Mouse (Mus musculus): ENCODE measurements at regions not wholly inside any gene's neighbourhood (a gene's known extent, or its start where the extent isn't known, plus 50 kb on each side); places are given as distances from the start of the nearest gene placed in this dataset.

DNA sequence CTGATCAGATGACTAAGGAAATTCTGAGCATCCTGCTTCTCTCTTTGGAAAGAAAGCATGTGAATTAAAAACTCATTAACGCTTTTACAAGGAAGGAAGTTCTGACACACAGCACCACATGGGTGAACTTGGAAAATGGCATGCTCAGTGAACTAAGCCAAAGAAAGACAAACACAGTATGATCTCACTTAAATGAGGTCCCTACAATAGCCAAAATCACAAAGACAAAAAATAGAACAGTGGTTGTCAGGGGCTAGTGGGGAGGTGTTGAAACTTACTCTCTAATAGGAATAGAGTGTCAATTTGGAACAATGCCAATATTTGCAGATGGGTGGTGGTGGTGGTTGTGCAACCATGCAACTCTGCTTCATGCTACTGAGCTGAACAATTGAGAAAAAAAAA is 172.7 kb upstream of the Prkcq start:
- peak in 1 of 2 experiments; percentile 25 for DNase-seq

DNA sequence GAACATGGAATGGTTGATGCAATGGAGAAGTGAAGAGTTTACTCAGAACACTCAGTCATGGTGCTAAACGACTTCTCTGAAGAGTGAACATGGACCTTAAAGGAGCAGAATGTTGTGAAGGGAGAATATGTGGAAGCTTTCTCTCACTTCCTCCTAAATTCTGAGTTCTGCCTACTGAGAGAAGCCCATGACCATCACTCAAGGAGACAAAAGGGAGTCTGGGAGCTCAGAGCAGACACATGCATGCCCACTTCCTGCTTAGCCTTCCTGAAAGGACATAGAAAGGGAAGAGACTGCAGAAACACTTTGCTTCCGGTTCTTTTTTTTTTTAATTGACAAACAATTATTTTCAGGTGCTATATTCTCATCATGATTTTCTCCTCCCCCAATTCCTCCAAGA is 166.1 kb upstream of the Prkcq start:
- no peak for DNase-seq

DNA sequence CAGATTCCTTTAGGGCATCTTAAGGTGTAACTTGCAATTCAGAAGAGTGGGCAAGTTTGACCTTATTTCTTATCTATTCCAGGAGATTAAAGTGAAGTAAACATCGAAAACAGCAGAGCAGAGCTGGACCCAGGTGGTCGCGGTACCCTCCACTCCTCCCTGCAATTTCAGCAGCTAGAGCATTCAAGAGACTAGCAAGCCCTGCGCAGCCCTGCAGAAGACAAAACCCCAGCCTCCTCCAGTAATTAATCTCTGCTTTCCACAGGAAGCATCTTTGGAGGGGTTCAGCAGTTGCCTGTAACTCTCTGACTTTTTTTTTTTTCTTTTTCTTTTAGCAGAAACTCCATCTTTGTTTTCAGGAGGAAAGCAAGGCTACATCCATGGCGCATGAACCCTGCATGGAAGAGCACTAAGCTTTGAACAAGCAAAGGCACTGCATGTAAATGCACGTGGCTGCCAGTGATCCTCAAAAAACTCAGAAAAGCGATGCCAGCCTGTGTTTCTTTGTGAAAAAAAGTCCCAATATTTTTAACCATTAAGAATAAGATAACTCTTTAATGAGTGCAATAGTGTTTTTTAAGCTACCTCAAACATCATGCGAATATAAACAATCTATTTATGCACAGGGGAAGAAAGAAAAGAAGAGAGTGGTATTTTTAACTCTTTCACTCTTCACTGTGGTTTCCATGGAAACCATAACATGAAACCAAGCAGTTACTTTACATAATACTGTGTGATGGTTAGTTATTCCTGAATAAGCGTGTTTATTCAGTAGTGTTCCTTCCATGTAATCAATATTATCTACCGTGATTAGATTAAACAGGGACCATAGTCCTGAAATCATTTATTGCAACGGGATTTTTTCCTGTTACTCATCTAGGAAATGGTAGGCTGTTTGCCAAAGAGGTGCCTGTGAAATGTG is 160.6 kb upstream of the Prkcq start:
- no peak for DNase-seq

DNA sequence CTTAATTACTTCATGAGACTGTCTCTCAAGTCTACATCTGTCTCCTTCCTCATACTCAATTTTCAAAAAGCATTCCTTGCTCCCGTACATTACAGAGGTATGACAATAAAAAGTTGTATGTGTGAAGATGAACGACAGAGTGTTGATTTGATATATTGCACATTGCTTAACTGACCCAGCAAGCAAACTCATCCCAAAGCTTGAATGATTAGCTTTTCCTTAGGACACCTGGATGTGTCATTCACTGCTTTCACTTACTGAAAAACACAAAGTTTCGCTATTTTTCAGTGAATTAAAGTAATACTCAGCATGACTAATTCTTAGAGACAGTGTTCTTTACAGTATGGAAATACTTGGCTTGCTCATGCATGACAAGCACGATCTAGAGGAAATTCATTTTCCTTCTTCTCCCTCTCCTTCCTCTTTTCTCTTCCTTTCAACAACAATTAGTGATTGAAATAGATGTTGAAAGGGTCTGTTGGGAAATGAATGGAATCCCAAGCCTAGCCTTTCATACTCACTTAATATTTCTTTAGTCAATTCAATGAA is 159.5 kb upstream of the Prkcq start:
- DNase-seq = no peak

DNA sequence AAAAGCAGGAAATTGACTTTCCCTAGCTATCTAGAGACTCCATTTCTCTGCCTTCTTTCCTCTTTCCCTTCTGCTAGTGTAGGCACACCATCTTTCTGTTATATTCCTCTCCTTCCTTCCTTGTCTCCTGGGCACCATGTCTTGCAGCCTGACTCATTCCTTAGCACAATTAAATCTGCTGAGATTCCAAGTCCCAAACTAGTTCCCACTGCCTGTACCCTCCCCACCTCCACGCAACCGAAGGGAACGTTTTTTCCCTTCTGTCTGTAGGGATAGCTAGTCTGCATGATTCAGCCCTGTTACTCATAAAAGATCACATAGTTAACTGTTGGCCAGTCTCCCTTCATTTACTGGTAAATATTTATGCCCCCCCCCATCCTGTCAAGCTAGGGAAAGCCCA is 158.8 kb upstream of the Prkcq start:
- no peak for DNase-seq

DNA sequence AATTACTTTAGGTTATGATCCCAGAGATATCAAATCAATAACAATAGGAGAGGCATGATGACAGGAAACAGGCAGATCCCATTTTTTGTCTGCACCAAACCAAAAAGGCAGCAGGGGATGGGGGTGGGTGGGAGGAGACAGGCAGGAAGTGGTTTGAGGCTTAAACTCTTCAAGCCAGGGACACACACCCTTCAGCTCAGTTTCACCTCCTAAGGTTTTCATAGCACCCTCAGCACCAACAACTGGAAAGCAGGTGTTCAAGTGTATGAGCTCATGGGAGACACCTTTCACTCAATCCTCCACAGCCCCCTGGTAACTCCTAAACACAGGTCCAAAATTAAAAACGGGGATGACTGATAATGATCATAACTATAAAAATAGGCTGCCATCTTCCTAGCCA is 155.5 kb upstream of the Prkcq start:
- DNase-seq = no peak

DNA sequence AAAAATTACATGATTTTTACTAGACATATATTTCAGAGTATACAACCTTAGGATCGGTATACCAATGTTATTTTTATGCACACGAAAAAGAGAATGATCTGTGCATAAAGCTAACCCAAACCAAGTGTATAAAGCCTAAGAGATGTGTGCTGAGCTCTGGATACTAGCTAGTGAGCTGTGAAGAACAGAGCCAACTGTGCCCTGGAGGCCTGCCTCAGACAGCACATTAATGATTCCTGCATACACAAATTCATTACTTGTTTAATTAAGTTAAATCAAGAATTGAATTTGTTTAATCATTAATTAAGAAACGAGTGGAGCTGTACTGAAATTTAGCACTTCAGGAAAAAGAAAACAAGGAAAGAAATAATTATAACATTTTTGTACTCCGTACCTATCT is 139.0 kb upstream of the Prkcq start:
- no peak for DNase-seq

DNA sequence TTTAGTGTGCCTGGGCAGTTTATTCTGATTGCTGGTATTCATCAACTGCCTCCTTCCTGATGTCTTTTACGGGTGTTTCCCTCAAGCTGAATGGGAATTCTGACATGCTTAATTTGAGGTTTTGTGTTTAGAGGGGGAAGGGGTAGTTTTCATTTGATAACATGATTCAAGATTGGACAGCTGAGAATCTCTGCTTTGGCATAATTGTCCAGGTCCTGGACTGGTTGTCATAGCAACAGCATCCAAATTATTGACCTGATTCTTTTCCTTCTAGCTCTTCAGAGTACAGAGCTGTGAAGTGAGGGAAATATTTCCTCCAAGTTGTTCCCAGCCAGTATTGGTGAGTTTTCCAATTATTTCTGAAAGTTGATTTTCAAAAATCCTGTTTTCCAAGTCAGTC is 137.7 kb upstream of the Prkcq start:
- DNase-seq = peak in 1 of 2 experiments; percentile 31

DNA sequence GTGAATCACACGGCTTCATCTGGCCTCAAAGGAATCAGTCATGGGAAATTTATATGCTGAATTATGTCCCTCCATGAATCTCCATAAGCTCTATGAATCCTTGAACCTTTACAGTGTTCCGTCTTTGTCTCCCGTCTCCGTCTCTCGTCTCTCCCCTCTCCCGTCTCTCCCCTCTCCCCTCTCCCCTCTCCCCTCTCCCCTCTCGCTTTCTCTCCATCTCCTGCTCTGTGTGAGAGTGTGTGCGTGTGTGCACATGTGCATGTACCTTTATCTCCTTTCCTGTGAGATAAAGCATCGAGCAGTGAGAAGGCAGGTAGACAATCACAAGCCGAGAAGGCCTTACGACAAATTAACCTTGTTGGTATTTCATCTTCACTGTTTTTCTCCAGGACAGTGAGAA is 134.6 kb upstream of the Prkcq start:
- DNase-seq = no peak

DNA sequence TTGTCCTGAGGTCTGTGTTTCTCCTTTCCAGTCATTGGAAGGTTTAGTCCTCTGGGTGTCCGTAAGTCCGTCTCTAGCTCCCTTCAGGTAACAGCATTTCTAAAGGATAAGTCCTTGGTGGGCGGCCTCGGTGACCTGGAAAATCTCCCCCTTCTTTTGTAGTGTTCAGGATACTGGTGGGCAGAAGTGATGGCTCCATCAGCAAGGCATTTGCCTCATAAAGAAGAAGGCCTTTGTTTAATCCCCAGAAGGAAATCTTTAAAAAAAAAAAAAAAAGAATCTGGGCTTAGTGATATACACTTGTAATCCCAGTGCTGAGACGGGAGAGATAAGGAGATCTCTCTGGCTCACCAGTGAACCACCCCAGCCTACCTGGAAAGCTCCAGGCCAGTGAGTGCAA is 133.5 kb upstream of the Prkcq start:
- no peak for DNase-seq

DNA sequence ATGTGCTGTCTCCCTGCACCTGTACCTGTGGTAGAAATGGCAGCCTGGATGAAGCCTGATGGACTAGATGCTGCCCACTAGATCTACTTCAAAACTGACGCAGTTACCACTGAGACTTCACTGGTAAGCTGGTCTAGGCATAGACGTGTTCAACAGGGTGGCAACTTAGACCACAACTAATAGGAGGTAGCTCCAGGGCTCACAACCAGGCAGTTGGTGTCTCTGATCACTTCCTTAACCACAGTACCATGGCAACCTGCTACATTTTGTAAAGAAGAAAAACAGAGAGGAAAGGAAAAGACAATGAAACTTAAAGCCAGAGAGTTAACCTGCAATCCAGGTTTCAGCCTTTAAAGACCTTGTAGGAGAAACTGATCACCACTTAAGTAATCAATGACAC is 131.9 kb upstream of the Prkcq start:
- no peak for DNase-seq

DNA sequence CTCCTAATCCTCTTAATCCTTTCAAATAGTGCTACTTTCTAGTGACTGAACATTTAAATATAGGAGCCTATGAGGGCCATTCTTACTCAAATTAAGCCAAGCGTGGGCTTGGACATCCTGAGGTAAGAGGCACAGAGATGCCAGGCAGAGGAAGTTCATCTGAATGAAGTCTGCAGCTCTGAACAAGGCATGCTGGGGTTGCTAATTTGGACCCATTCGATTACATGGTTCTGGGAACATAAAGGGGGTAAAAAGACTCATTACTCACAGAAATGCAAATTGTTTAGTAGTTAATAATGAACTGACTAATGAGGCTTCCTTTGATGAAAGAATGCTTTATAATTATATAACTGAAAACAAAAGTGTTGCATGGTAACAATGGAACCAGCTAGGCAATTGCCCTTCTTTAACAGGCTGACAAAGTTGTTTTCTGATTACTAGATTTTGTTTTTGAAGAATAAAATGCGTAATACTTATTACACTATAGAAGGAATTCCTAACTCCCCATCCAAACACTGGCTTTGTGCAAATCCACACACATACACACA is 127.1 kb upstream of the Prkcq start:
- no peak for DNase-seq

DNA sequence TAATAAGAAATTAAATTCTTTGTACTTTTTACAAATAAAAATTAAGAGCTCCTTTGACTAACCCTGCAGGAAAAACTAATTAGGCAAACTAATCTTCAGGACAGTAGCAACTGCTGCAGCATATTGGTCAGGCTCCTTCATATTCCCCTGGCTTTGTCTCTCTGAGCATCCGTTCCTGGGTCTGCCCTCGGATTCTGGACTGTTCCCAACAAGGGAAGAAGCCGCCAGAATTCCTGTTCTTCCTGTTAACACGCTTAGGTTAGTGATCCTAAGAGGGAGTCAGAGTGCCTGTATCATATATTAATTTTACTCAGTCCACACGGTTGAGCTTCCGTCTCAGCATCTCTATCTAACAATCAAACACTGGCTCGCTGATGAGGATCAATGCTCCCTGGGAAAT is 120.3 kb upstream of the Prkcq start:
- DNase-seq = peak; percentile 69 to 72

DNA sequence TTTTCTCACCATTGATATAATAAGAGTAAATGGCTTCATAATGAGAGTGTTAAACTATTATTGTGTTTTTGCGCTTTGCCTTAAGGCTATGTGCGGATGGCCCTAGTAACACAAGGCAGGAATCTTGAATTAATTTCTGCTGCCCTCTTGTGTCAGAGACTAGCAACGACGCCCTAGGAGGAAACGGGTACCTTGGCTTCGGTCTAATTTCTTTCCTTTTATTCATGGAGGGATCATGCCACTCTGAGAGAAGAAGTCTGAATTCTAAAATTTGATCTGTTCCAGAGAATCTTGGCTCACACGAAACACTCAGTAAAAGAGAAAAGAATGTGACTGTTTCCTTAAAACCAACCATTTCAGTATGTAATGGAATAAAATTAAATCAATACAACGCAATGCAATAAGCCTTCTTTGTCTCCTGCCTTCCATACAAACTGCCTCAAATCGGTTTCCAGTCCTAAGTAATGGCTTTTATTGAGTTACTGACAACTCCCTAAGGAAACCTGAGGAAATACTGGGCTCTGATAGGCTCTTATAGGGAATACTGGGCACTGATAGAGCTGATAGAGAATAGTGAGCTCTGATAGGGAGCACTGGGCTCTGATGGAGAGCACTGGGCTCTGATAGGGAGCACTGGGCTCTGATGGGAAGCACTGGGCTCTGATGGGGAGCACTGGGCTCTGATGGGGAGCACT is 112.0 kb upstream of the Prkcq start:
- DNase-seq = peak; percentile 80 to 86

DNA sequence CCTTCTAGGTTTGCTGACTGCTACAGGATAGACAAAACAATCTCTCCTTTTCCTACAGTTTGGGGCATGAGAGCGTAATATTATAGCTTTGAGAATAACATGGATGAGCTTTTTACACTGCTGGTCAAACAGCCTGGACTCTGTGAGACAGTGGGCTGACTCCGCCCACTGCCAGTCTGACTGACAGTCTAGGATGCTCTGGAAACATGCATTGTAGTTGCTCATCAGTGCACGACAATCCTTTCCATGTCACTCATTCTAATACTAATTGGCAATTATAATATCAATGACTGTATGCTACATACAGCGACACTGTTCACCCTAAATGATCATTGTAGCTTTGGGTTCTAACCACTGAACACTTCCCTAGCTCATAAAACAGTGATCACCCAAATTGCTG is 104.5 kb upstream of the Prkcq start:
- no peak for DNase-seq

DNA sequence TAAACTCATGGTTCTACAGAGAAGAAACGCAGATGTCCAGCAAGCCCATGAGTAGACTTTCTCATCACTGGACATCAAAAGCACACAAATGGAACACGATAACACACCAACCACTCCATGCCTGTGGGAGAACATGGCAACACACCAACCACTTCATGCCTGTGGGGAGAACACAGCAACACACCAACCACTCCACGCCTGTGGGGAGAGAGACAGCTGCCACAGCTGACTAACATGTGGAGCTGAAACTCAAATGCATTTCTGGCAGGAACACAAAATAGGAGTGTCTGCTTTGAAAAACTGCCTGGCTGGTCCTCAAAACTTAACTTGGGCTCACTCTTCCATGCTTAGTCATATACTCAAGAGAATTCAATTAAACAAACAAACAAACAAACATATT is 88.4 kb upstream of the Prkcq start:
- no peak for DNase-seq

DNA sequence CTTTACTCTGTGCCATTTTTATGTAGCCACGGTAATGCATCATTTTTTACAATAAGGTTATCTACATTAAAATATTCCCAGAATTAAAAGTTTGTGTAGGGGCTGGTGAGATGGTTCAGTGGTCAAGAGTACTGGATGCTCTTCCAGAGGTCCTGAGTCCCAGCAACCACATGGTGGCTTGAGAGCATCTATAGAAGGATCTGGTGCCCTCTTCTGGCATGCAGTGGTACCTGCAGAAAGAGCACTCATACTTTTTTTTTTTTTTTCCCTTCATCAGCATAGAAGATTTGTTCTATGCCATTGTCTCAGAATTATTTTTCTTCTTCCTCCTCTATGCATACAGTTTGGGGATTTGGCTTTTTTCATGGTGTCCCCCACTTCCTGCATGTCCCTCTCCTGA is 84.9 kb upstream of the Prkcq start:
- DNase-seq = peak; percentile 57 to 62

DNA sequence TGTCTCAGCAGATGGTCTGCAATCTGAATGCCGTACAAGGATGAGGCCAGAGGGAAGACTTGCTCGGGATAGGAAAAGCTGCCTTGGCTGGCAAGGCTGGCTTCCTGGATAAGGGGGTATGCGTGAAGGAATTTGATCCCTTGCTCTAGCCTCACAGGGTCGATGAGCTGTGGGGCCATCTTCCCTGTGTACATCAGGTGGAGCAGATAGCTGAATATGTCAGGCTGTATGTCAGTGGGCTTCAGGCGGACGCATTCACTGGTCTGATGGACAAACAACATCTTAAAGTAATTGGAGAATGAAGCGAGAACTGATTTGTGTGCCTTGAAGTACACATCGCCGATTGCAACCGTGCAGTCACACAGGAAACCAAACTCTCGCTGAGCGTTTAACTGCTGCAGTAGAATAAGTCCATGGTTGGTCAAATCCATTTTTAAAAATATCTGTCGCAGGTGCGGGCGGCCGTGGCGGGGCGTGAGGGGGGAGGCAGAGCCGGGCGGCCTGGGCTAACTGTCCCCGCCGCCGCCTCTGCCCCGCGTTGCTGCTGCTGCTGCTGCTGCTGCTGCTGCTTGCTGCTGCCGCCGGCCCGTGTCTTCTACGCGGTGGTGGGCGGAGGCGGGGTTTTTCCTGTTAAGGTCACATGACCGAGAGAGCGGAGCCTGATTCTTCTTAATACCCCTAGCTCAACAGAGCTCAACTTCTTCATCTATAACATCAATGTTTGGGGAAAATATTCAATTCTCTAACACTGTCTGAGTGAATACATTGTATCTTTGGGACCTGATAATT is 71.9 kb upstream of the Prkcq start:
- peak; percentile 14 to 21 for DNase-seq

DNA sequence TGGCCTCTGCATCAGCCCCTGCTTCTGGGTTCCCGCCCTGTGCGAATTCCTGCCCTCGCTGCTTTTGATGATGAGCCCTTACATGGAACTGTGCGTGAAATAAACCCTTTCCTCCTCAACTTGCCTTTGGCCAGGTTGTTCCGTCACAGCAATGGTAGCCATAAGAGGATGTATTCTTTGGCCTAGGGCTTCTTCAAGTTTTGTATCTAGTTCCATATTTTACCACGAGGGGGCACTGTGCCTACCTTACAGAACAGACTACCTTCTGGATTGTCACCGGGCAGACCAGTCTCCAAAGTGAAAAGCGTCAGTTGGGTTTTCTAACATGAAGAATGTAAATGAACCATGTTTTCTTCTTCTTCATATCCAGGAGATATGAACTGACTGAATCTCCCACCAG is 58.7 kb upstream of the Prkcq start:
- peak; percentile 70 to 86 for DNase-seq

DNA sequence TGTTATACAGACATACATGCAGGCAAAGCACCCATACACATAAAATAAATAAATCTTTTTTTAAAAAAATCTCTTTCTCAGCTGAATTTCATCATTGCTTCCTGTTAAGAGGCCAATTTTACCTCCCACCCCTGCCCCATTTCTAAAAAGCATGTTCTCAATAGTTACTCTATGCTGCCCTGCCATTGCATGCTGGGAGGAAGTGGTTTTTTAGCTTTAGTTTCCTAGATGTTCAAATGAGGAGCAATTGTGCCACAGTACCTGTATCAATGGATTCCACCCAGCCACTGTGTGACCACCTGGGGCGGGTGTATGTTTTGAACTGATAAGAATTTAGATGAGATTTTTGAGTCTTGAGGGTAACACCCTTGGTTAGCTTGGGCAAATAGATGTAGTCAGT is 53.3 kb upstream of the Prkcq start:
- DNase-seq = no peak

DNA sequence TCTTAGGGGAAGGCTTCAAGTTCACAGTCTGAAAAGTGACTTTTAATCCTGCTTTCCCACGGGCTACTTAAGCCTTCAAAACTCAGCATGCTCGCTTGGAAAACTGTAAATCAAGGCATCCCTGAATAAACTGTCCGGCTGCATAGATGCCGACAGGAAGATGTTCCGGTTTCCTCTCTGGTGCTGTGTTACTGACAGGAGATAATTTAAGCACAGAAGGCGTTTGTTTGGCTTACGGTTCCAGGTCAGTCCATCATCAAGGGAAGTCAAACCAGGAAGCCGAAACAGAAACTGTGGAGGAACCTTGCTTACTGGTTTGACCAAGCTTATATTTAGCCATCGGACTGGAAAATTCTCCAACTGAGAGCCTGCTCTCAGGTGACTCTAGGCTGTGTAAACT is 52.6 kb upstream of the Prkcq start:
- no peak for DNase-seq

All from cerebellum, postnatal 10 days (tissue).